Mouse (Mus musculus) liver, postnatal 0 days (tissue): Measurements from ENCODE around the gene Ddx21.

Experiments used
- CTCF ChIP-seq: sonication (generic); IDR thresholded peaks from 2 replicates; pipeline ENCODE4 v1.5.1; 2016; ENCODE audit warnings: antibody characterized with exemption, low read depth
- EP300 ChIP-seq: IDR thresholded peaks from 2 replicates; pipeline ENCODE4 v1.6.1; 2016; ENCODE audit warnings: antibody characterized with exemption, low read depth, mild to moderate bottlenecking

GRCm38 (mm10) chr10:62542507-62542906 lies 59.6 kb downstream of the Ddx21 start:
- TF ChIP-seq CTCF (no peak), EP300 (no peak)
